Mouse (Mus musculus) olfactory bulb, adult 2 months (tissue): ENCODE data around the gene Cbfb. TPM values are rescaled to one million over a fixed set of nuclear protein-coding genes. Genes with fewer than 3 reads are reported as not detected.
A peak's percentile ranks its signal among the peaks of the same experiment; 100 is the strongest.
"Not testable (repeated sequence)": the region's sequence is repeated elsewhere in the genome, so short reads cannot be mapped to it uniquely, and the experiment has no call there.

ENCODE experiments used
- H3K27ac ChIP-seq: fragments of 200-500 bp; 2 replicates; pipeline ENCODE4 v1.5.1; 2012; ENCODE audit warnings: low read depth, low read length; ENCODE audit not compliant: insufficient read depth
- H3K4me1 ChIP-seq: fragments of 200-500 bp; 2 replicates; pipeline ENCODE4 v1.6.1; 2012; ENCODE audit warnings: low read length; ENCODE audit not compliant: control insufficient read depth, insufficient read depth
- H3K4me3 ChIP-seq: fragments of 200-500 bp; 2 replicates; pipeline ENCODE4 v1.5.1; 2012; ENCODE audit warnings: mild to moderate bottlenecking, low read depth, low read length, moderate library complexity; ENCODE audit not compliant: insufficient read depth
- CTCF ChIP-seq: fragments of 200-500 bp; IDR thresholded peaks from 2 replicates; pipeline ENCODE4 v1.5.1; 2012; ENCODE audit warnings: low read depth, mild to moderate bottlenecking, low read length, moderate library complexity; ENCODE audit not compliant: insufficient read depth
- POLR2A ChIP-seq: fragments of 200-500 bp; IDR thresholded peaks from 2 replicates; pipeline ENCODE4 v1.6.1; 2012; ENCODE audit warnings: mild to moderate bottlenecking, low read depth, low read length, moderate library complexity; ENCODE audit not compliant: insufficient read depth
- WGBS: fragments of 180-500 bp; shearing (Covaris S2); methylation state at CpG from one replicate; pipeline ENCODE4 v1.1.7; 2018; 5-methylcytosine and 5-hydroxymethylcytosine counted together
- polyA plus RNA-seq: library from polyadenylated mRNA; stranded (reverse); fragments of >200 nt; gene quantifications from 2 replicates; pipeline ENCODE4 v1.2.4, GENCODE M21; 2012; ENCODE audit warnings: low replicate concordance; ENCODE audit not compliant: missing spikeins, insufficient read depth, insufficient read length

The Cbfb gene
- polyA plus RNA-seq, 1 experiment: not detected

DNA sequence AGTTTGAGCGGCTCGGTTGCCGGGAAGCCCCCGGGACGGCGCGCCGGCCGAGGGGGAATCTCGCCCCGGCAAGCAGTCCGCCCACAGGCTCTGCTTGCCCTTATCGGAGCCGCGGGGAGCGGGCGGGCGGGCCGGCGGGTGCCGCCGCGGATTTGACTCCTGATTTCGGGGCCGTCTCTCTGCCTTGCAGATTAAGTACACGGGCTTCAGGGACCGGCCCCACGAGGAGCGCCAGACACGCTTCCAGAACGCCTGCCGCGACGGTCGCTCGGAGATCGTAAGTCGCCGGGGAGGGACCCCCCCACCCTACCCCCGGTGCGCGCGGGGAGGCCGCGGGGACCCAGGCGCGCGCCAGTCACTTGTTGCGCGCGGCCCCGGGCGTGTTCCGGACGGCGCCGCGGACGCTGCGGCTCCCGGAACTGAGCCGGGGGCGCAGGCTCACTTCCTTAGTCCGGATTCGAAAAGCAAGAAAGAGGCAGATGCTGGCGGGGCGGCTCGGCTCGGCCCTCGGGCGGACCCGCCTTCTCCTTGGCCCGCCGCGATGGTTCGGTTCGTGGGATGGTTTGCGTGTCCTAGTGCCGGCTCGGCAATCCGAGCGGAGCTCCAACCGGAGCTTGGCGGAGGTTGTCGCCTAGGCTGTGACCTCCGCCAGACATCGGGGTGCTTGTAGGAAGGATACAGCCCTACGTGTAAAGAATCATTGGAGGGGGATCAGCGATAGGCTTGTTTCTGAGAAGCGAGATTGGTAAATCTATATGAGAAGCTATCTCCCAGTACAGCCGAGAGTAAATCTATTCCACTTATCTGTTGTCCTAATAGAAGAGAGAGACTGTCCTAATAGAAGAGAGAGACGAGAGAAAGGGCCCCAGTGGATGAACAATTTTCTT lies 885 bp downstream of the Cbfb start:
- WGBS: under 1% methylated on average over 92 of the region's 92 CpGs
- TF ChIP-seq POLR2A: peak; percentile 19; the same call in 1 of the 2 replicates
- TF ChIP-seq CTCF: no peak
- Histone ChIP-seq H3K4me1 (no peaks in the 10 kb centered on the region), H3K27ac (peak overlapping the region; percentile 9; the same call in 1 of the 2 replicates), H3K4me3 (peak overlapping the region; percentile 64)

DNA sequence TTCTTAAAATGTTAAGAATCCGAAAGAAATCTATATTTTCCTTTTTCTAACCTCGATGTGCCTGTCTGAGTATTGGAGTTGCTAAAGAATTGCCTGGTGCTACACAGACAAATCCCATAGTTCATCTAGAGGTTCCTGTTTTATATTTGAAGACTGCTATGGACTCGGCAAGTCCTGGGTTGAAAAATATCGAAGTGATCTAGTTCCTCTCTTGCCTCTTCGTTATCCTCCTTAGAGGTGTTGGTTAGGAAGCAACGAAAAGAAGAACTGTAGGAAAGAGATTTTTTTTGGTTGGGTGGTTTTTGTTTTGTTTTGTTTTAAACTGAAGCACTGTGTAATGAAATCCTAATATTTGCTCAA lies 1.5 kb downstream of the Cbfb start:
- WGBS: 11% methylated on average over 6 of the region's 6 CpGs
- no peaks in the 10 kb centered on the region for H3K4me1 ChIP-seq
- TF ChIP-seq POLR2A (no peak), CTCF (no peak)
- no peak overlapping the region for H3K4me3 ChIP-seq
- no peak overlapping the region for H3K27ac ChIP-seq

DNA sequence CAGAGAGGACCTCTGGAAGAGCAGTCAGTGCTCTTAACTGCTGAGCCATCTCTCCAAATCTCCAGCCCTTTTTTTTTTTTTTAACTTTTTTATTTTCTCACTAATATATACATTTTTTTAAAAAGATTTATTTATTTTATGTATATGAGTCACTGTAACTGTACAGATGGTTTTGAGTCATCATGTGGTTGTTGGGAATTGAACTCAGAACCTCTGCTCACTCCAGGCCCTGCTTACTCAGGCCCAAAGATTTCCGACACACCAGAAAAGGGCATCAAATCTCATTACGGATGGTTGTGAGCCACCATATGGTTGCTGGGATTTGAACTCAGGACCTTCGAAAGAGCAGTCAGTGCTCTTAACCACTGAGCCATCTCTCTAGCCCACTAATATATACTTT lies 4.8 kb downstream of the Cbfb start:
- H3K4me3 ChIP-seq, H3K27ac ChIP-seq, H3K4me1 ChIP-seq: not testable (repeated sequence)
- WGBS: 94% methylated on average over 3 of the region's 3 CpGs

DNA sequence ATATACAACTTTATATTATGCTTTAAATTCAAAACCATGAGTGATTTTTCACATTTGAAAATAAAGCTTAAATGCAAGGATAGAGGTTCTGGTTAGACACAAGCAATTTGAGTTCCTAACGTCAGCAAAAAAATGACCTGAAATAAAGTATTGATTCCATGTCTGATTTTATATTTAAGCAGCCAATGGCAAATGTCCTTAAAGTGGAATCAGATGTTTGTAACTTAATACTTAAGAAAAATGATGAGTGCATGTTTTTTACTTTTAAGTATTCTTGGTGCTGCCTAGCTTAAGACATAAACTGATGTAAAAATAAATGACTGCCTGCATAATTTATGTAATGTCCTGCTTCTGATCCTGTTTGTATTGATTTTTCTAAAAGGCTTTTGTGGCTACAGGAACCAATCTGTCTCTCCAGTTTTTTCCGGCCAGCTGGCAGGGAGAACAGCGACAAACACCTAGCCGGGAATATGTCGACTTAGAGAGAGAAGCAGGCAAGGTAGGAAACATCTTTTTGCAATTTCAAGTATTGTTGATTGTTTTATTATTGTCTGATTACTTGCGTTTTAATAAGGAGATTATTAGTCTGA lies 7.8 kb downstream of the Cbfb start:
- Histone ChIP-seq H3K27ac (no peak overlapping the region), H3K4me3 (no peak overlapping the region), H3K4me1 (no peaks in the 10 kb centered on the region)
- TF ChIP-seq CTCF (no peak), POLR2A (no peak)
- WGBS: 76% methylated on average over 6 of the region's 6 CpGs

DNA sequence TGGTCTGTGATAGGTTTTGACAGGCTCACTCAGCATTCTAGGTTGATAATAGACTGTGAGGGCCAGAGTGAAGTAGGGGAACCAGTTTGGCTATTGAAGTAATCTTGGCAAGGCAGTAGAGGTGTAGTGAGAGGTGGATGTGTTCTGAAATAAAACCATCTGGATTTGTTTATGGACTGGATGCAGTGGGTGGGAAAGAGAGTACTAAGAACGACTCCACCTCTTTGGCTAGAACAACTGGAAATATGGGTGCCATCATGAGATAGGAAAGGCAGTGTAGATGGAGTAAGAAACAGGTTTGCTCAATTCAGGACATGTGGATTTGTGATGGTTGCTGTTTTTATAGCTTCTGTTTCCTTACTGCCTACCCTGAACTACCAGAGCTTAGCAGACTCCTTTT lies 11.7 kb downstream of the Cbfb start:
- H3K4me1 ChIP-seq: peaks cover 2% of the 10 kb centered on the region; the same call in 1 of the 2 replicates
- H3K4me3 ChIP-seq: no peak overlapping the region
- 56% methylated on average over 1 of the region's 1 CpGs for WGBS
- TF ChIP-seq CTCF (no peak), POLR2A (no peak)
- H3K27ac ChIP-seq: no peak overlapping the region

DNA sequence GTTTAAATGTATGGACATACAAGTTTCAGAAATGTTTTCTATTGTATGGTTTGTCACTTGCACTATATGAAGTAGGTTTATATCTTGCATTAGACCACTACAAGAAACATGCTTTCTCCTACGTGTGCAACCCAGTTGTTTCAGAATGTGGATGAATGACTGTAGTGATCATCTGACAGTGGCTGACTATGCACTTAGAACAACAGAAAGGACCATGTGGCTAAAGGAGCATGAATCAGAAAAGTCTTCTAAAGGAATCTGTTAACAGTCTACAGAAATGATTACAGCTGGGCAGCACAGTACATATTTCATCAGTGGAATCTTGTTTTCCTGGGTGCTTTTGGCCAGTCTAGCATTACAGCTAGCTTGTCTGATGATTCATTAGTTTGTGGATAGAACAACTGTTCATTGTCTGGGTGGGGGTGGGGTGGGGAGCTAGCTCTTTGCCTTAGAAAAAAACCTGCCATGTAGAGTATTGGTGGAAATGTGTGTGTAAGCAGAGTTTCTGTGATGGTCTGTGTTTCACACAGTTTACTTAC lies 16.1 kb downstream of the Cbfb start:
- WGBS: 30% methylated on average over 1 of the region's 1 CpGs
- H3K4me1 ChIP-seq: peaks cover 2% of the 10 kb centered on the region; the same call in 1 of the 2 replicates
- TF ChIP-seq CTCF (no peak), POLR2A (no peak)
- no peak overlapping the region for H3K27ac ChIP-seq
- no peak overlapping the region for H3K4me3 ChIP-seq

DNA sequence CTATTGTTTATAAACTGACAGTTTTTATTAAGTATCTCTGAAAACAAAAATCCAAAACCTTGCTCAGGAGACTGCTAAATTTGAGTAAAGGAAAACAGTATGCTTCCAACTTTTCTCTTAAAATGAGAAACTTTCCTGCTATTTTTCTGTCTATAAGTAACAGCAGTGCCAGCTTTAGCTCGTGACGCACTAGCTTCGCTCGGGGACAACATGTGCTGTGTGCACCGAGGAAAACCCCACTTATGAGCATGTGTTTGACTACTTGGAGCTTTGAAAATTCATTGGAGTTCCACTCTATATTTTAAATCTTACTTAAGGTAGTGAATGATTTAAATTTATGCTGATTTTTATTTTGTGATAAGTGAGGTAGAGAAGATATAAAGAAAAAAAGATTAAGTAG lies 21.7 kb downstream of the Cbfb start:
- H3K27ac ChIP-seq: no peak overlapping the region
- no peak overlapping the region for H3K4me3 ChIP-seq
- no peaks in the 10 kb centered on the region for H3K4me1 ChIP-seq
- WGBS: 96% methylated on average over 5 of the region's 5 CpGs
- no peak for TF ChIP-seq CTCF
- no peak for TF ChIP-seq POLR2A

DNA sequence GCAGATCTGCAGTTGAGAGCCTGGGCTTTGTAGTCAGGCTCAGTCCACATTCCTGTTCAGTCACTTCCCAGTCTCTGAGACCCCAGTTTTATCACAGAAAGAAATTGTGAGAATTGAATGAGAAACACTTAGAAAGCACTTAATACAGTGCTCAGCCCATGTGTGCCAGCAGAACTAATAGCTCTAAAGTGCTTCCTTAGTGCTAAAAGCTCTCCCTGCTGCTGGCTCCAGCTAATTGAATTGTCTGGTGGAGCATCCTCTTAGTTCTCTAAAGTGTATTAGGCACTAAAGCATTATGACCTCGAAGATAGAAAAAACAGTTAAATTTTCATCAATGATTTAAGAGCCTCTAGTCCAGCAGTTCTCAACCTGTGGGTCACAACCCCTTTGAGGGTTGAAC lies 35.3 kb downstream of the Cbfb start:
- Histone ChIP-seq H3K4me1 (no peaks in the 10 kb centered on the region), H3K4me3 (no peak overlapping the region), H3K27ac (no peak overlapping the region)
- 71% methylated on average over 1 of the region's 1 CpGs for WGBS
- TF ChIP-seq CTCF (no peak), POLR2A (no peak)

DNA sequence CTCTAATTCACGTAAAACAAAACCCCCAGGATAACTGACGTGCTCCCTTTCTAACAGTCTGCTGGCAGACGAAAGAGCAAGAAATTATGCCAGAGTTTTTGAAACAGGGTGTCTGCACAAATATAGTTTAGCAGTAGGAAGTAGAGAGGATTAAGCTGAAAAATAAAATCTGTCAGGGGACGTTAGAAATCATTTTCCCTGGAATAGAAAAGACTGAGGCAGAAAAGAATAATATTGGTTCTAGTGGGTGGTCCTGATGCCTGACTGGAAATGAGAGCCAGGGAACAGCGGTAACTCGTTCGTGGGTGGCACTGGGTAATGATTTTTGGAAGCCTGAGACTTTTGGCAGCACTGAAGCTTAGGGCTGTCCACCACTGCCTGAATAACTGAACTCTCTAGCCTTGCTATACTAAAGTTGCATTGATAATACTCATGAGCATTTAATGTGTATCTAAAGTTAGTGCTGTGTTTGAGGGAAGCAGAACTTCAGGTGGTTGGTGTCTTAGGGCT lies 36.3 kb downstream of the Cbfb start:
- no peak overlapping the region for H3K27ac ChIP-seq
- no peak overlapping the region for H3K4me3 ChIP-seq
- 33% methylated on average over 7 of the region's 7 CpGs for WGBS
- no peak for TF ChIP-seq POLR2A
- no peak for TF ChIP-seq CTCF
- no peaks in the 10 kb centered on the region for H3K4me1 ChIP-seq

DNA sequence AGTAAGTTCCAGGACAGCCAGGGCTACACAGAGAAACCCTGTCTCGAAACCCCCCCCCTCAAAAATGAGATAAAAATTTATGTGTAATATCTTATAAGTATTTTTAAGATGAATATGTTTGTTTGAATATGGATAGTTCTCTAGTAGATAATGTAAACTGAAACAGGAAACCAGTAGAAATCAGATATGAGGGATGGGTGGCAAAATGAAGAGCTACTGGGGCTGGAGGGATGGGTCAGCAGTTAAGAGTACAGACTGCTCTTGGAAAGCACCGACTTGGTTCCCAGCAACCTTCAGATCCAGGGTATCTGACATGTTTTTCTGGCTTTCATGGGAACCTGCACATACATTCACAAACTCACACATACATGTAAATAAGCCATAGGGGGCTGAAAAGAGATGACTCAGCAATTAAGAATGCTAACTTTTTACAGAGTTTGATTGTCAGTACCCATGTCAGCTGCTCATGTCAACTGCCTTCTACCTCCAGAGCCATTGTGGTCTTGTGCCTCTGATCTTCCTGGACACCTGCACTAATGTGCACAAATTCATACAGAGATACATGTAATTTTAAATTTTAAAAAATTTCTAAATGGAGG lies 37.3 kb downstream of the Cbfb start:
- 98% methylated on average over 2 of the region's 2 CpGs for WGBS
- Histone ChIP-seq H3K27ac (no peak overlapping the region), H3K4me3 (no peak overlapping the region), H3K4me1 (no peaks in the 10 kb centered on the region)
- no peak for TF ChIP-seq CTCF
- no peak for TF ChIP-seq POLR2A
